Mouse (Mus musculus): ENCODE results near the gene Otulin.

DNA sequence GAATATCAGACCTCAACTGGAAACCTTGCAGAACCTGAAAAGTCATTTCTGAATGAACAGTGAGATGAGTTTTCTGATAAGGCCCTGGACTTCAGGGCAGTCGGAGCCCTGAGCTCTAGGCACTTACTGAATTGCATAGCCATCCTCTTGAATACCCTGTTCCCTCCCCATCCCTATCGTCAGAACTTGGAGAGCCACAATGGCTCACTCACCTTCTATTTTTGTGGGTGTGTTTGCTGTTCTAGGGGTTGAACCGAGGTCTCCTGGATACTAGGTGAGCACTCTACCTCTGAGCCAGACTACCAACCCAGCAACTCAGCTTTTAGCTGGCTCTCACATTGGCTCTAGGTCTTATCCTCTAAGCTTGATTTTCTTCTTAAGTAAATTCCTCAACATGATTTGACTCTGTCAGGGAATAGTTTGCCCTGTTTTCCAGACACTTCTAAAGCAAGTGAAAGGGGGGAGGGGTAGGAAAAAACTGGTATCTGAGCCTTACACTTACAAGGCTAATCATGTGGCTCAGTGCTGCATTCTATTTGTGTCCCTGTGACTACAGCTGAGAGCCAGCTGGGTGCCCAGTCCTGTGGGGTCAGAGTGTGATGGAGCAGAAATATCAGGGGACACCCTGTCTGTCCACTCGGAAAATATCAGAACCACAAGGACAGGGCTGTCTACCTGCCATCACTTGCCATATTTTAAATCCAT lies 92.8 kb downstream of the Otulin start:
- no peak for TF ChIP-seq MAX (IDR thresholded peaks at IDR 0.05; ENCODE audit: low read length)
- TF ChIP-seq MXI1 (IDR thresholded peaks at IDR 0.05; ENCODE audit: low read depth, low read length), result no peak
- TF ChIP-seq POLR2AphosphoS2 (IDR thresholded peaks at IDR 0.05; ENCODE audit: low read length), result no peak
- TF ChIP-seq CTCF (IDR thresholded peaks at IDR 0.05 in 2 of 3, conservative IDR thresholded peaks at IDR 0.05 in 1 of 3; ENCODE audit: control insufficient read depth in 1 of 3, insufficient read depth in 1 of 3, low read depth in 2 of 3, low read length in 3 of 3, poor library complexity in 1 of 3, severe bottlenecking in 1 of 3), result no peak
- no peak for TF ChIP-seq SIN3A (IDR thresholded peaks at IDR 0.05; ENCODE audit: low read length)
- no peak for TF ChIP-seq SMC3 (IDR thresholded peaks at IDR 0.05; ENCODE audit: low read depth, low read length)
- no peak for TF ChIP-seq POLR2A (IDR thresholded peaks at IDR 0.05; ENCODE audit: control insufficient read depth in 1 of 2, insufficient read depth in 1 of 2, low read depth in 1 of 2, low read length in 2 of 2, poor library complexity in 1 of 2)
- TF ChIP-seq USF1 (IDR thresholded peaks at IDR 0.05; ENCODE audit: low read depth, low read length), result no peak
- TF ChIP-seq TCF12 (IDR thresholded peaks at IDR 0.05; ENCODE audit: low read depth, low read length), result no peak
- no peak for TF ChIP-seq BHLHE40 (IDR thresholded peaks at IDR 0.05; ENCODE audit: borderline replicate concordance, low read depth, low read length)
- TF ChIP-seq UBTF (IDR thresholded peaks at IDR 0.05; ENCODE audit: borderline replicate concordance, insufficient read depth, low read depth, low read length), result no peak
- no peak for TF ChIP-seq GATA1 (IDR thresholded peaks at IDR 0.05; ENCODE audit: low read depth, low read length)

Data from MEL (cell line).